Comparison of ENCODE assay signal across 19 mouse cellular contexts in the genomic region with DNA sequence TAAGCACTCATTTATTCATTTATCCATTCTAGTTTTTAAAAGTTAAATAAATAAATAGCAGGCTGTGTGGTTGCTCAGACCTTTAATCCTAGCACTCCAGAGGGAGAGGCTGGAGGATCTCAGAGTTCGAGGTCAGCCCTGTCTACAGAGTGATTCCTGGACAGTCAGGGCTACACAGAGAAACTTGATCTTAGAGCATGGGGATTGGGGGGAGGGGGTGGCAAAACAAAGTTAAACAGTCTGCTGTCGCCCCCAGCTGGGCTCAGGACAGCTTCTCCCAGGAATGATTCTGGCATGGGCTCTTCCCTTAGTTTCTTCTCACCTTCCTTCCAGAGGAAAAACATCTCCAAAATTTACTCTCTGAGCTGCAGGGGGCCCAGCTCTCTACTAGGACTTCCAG. TPM values are rescaled to one million over a fixed set of nuclear protein-coding genes. Genes with fewer than 3 reads are reported as not detected.
DNase-seq lines count a peak whose midpoint lies in the region; ATAC-seq lines count a peak whose summit lies in the region.
"Had no signal": no experiment of that assay in that cellular context is flagged by ENCODE, and none has a peak within 500 bp of the region (broad histone marks: within the 10 kb centered on the region; RNA-seq: fewer than 3 reads in every experiment).

No protein-coding gene starts in this region.

- intact Hi-C loops in heart, postnatal 10 days (cut with DNase I), result no loop called here
- intact Hi-C loops in left cerebral cortex, postnatal 4 days (cut with DNase I), result no loop called here
- intact Hi-C loops in left cerebral cortex, postnatal 36 days (cut with DNase I), result no loop called here

- no peak for ATAC-seq in inflammation-experienced regulatory T-cells, adult 6 months
- ATAC-seq: midbrain, embryonic 13.5 days had no signal

- peak; percentile 68 for DNase-seq in heart, adult 11 months
- DNase-seq in heart, postnatal 10 days, result no peak
- DNase-seq in left cerebral cortex, postnatal 4 days, result peak; percentile 8
- DNase-seq in left cerebral cortex, postnatal 36 days (ENCODE audit: low spot score in 2 of 2), result no peak
- peak; percentile 25 for DNase-seq in ES-CJ7 (ENCODE audit: low read depth, low spot score)
- DNase-seq in embryo, embryonic 9.5 days (ENCODE audit: extremely low spot score), result peak; percentile 38
- no peak for DNase-seq in thymus, adult 18-20 months
- DNase-seq: lung, postnatal 10 days; spleen, adult 18-20 months had no signal

RNA-seq across cellular contexts. Expression of gene Slc12a1, which starts 3.2 kb away (rescaled TPM):
- total RNA-seq in heart, postnatal 10 days (2021), result not detected
- total RNA-seq in left cerebral cortex, postnatal 4 days (2021), result under 1 TPM; 0.10 to 0.12 TPM
- total RNA-seq in left cerebral cortex, postnatal 36 days (2021), result not detected
- not detected for polyA plus RNA-seq in inflammation-experienced regulatory T-cells, adult 6 months (2017; shearing (Covaris generic))
- total RNA-seq: liver, adult 2 months had no signal
- polyA plus RNA-seq: erythroblast, embryonic 14.5 days; gonadal fat pad, adult 2 months; heart, embryonic 15.5 days; liver, adult 2 months; midbrain, embryonic 13.5 days; stomach, embryonic 16.5 days; urinary bladder, adult 2 months had no signal

RNA-seq across cellular contexts. Expression of gene Ctxn2, which starts 19.0 kb away (rescaled TPM):
- not detected for total RNA-seq in heart, postnatal 10 days (2021)
- total RNA-seq in left cerebral cortex, postnatal 4 days (2021), result 10 to 100 TPM in 1 of 2 experiments, 1 to 10 TPM in 1; 6.7 to 10.8 TPM
- 1 to 10 TPM; 8.2 to 8.5 TPM for total RNA-seq in left cerebral cortex, postnatal 36 days (2021)
- not detected for polyA plus RNA-seq in inflammation-experienced regulatory T-cells, adult 6 months (2017; shearing (Covaris generic))
- total RNA-seq: adrenal gland, postnatal 4 days; ES-E14; liver, adult 2 months had no signal
- polyA plus RNA-seq: erythroblast, embryonic 14.5 days; gonadal fat pad, adult 2 months; heart, embryonic 15.5 days; liver, adult 2 months; stomach, embryonic 16.5 days; urinary bladder, adult 2 months had no signal

RNA-seq across cellular contexts. Expression of gene Myef2, which starts 32.0 kb away (rescaled TPM):
- 10 to 100 TPM; 20.8 to 24.6 TPM for total RNA-seq in heart, postnatal 10 days (2021)
- total RNA-seq in left cerebral cortex, postnatal 4 days (2021), result 100 to 1,000 TPM; 187 to 188 TPM
- total RNA-seq in left cerebral cortex, postnatal 36 days (2021), result 10 to 100 TPM; 80.8 to 91.7 TPM
- 10 to 100 TPM; 36.4 to 48.8 (median 41.0) TPM for polyA plus RNA-seq in inflammation-experienced regulatory T-cells, adult 6 months (2017; shearing (Covaris generic))

Comparison
In these comparisons a context has a peak if more than half of its experiments do, and no peak if none do; other contexts are left out.
1. DNase-seq: peak in heart, adult 11 months (single experiment), left cerebral cortex, postnatal 4 days (single experiment), ES-CJ7 (single experiment) and embryo, embryonic 9.5 days (single experiment); none in heart, postnatal 10 days (0 of 2), left cerebral cortex, postnatal 36 days (0 of 2) and thymus, adult 18-20 months (0 of 2).
2. RNA of gene Ctxn2, which starts 19.0 kb away (total RNA-seq): 6.7 to 10.8 TPM in left cerebral cortex, postnatal 4 days and 8.2 to 8.5 TPM in left cerebral cortex, postnatal 36 days; not detected in heart, postnatal 10 days; every median in the first group is over 4 times any median in the second.